Mouse (Mus musculus) CD4-positive helper T cell, adult 2 months (primary cell): ENCODE results near the gene D7Ertd443e.

ENCODE experiments used
- DNase-seq: peaks from one replicate; pipeline ENCODE4 v3.0.0-alpha.2; 2012; ENCODE audit warnings: low read depth, missing footprints, low spot score

D7Ertd443e gene

DNA sequence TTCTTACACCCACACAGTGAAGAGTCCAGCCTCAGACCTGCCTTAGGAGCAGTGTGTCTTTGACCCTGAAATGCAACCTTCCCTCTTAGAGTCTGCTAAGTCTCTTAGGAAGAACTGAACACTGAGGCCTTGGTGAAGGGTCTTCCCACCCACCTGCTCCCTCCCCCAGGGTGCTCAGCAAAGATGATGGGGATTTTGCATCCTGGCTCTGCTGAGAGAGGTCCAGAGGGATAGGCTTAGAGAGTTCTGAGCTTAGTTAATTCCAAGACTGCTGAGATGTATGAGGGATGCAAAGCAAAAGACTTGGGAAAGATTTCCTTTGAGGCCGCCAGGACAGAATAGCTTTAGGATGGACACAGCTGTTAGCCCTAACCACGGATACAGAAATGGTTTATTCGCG is 158.4 kb downstream of the D7Ertd443e start:
- DNase-seq = no peak

GRCm38 (mm10) chr7:134226231-134226630 is 159.2 kb downstream of the D7Ertd443e start:
- DNase-seq = no peak

DNA sequence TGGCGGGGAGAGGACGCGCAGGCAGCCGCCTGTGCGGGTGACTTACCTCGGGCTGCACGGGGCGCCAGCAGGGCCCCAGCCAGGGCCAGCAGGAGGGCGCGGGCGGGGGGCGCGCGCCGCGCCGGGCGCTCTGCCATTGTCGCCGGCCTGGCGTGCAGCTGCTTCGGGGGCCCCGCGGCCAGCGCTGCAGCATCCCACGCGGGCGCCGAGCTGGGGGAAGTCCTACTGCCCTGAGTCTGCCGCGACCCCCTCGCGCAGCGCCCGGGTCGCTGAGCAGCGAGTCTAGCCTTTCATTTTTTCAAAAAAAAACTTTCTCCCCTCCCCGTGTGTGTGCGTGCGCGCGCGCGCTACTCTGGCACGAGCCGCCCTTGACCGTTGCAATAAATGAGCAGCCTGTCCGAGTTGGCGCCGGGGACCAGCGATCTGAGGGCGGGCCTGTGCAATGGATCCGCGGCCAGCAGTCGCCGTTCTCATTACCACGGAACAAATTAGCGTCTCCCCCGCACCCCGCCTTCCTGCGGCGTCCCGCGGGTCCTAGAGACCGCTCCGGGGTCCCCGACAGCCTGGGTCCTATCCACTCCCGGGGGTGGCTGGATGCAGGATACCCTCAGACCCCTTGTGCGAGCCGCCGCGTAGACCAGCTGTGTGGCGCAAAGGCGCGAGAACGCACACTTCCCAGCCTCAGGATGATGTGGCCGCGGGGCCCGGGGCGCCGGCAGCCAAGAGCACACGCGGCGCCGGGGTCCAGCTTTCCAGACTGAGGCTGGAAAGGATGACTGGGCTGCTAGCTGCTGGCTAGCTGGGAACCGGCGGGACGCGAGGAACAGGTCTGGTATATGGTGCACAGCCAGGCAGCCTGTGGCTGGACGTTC is 160.5 kb downstream of the D7Ertd443e start:
- DNase-seq = no peak

GRCm38 (mm10) chr7:134224421-134224740 is 161.1 kb downstream of the D7Ertd443e start:
- no peak for DNase-seq

- no peak for DNase-seq
Observed at GRCm38 (mm10) chr7:134223444-134224161, 161.9 kb downstream of the D7Ertd443e start.
